Comparison of ENCODE assay signal across 21 mouse cellular contexts in genomic region chr4:137628400-137628799, GRCm38 (mm10). TPM values are rescaled to one million over a fixed set of nuclear protein-coding genes. Genes with fewer than 3 reads are reported as not detected.
A peak's percentile ranks its signal among the peaks of the same experiment; 100 is the strongest.
DNase-seq lines count a peak whose midpoint lies in the region; ATAC-seq and TF ChIP-seq lines count a peak whose summit lies in the region.
"Had no signal": no experiment of that assay in that cellular context is flagged by ENCODE, and none has a peak within 500 bp of the region (broad histone marks: within the 10 kb centered on the region; RNA-seq: fewer than 3 reads in every experiment).

No protein-coding gene starts in this region.

- H3K36me3 ChIP-seq in forebrain, embryonic 10.5 days (replicated peaks), result peaks cover 95% of the 10 kb centered on the region
- H3K36me3 ChIP-seq in forebrain, embryonic 14.5 days (ENCODE audit: control insufficient read depth, insufficient read depth, low read length), result peaks cover 91% of the 10 kb centered on the region
- H3K36me3 ChIP-seq in midbrain, embryonic 10.5 days, result peaks cover 98% of the 10 kb centered on the region
- H3K36me3 ChIP-seq in midbrain, embryonic 15.5 days (replicated peaks), result peaks cover 52% of the 10 kb centered on the region
- H3K36me3 ChIP-seq in lung, postnatal 0 days (ENCODE audit: insufficient read depth, low read length), result peaks cover 63% of the 10 kb centered on the region

- DNase-seq in forebrain, embryonic 10.5 days (ENCODE audit: extremely low spot score, low spot score), result no peak
- no peak for DNase-seq in forebrain, embryonic 14.5 days (ENCODE audit: low spot score)
- DNase-seq in midbrain, embryonic 10.5 days (ENCODE audit: low spot score), result no peak
- peak; percentile 63 for DNase-seq in brain, adult 2 months (ENCODE audit: low read depth, low spot score)
- no peak for DNase-seq in lung, postnatal 0 days (ENCODE audit: low spot score)
- no peak for DNase-seq in urinary bladder, adult 2 months (ENCODE audit: low spot score)
- DNase-seq: adrenal gland, postnatal 10 days; cerebellum, adult 2 months; cerebellum, postnatal 10 days; forebrain, postnatal 0 days; gastrocnemius, postnatal 36 days; heart, adult 11 months; heart, postnatal 36 days had no signal

- TF ChIP-seq CTCF in lung, postnatal 0 days (IDR thresholded peaks at IDR 0.05), result no peak

- H3K9me3 ChIP-seq in forebrain, embryonic 10.5 days, result no peaks in the 10 kb centered on the region
- H3K9me3 ChIP-seq in forebrain, embryonic 14.5 days (replicated peaks; ENCODE audit: control insufficient read depth, low read length), result no peaks in the 10 kb centered on the region
- no peaks in the 10 kb centered on the region for H3K9me3 ChIP-seq in midbrain, embryonic 10.5 days (replicated peaks)
- H3K9me3 ChIP-seq in midbrain, embryonic 15.5 days, result no peaks in the 10 kb centered on the region
- H3K9me3 ChIP-seq in lung, postnatal 0 days (ENCODE audit: low read length), result no peaks in the 10 kb centered on the region
- H3K9me3 ChIP-seq: forebrain, embryonic 12.5 days; heart, embryonic 13.5 days; hindbrain, embryonic 15.5 days had no signal

- no peaks in the 10 kb centered on the region for H3K27me3 ChIP-seq in forebrain, embryonic 10.5 days (ENCODE audit: poor library complexity, severe bottlenecking)
- H3K27me3 ChIP-seq in forebrain, embryonic 14.5 days (replicated peaks; ENCODE audit: control insufficient read depth, insufficient read depth, low read length), result no peaks in the 10 kb centered on the region
- H3K27me3 ChIP-seq in midbrain, embryonic 10.5 days (ENCODE audit: low read depth, poor library complexity, severe bottlenecking), result no peaks in the 10 kb centered on the region
- no peaks in the 10 kb centered on the region for H3K27me3 ChIP-seq in midbrain, embryonic 15.5 days (replicated peaks)
- H3K27me3 ChIP-seq in lung, postnatal 0 days (replicated peaks; ENCODE audit: insufficient read depth, low read length), result no peaks in the 10 kb centered on the region
- H3K27me3 ChIP-seq: CH12.LX; forebrain, embryonic 12.5 days; heart, embryonic 13.5 days; hindbrain, embryonic 15.5 days had no signal

- H3K4me2 ChIP-seq in forebrain, embryonic 14.5 days (ENCODE audit: low read length), result no peak overlapping the region
- no peak overlapping the region for H3K4me2 ChIP-seq in midbrain, embryonic 15.5 days
- no peak overlapping the region for H3K4me2 ChIP-seq in lung, postnatal 0 days (replicated peaks; ENCODE audit: low read depth, low read length)
- H3K4me2 ChIP-seq: forebrain, embryonic 12.5 days; heart, embryonic 13.5 days; hindbrain, embryonic 15.5 days had no signal

- H3K27ac ChIP-seq in forebrain, embryonic 10.5 days, result 0 out of 2 replicates have a peak overlapping the region, but pooled peaks have one; percentile 48
- H3K27ac ChIP-seq in forebrain, embryonic 14.5 days (ENCODE audit: low read depth, low read length), result no peak overlapping the region
- H3K27ac ChIP-seq in midbrain, embryonic 10.5 days (replicated peaks), result 0 out of 2 replicates have a peak overlapping the region, but pooled peaks have one; percentile 13
- no peak overlapping the region for H3K27ac ChIP-seq in midbrain, embryonic 15.5 days
- H3K27ac ChIP-seq in lung, postnatal 0 days (ENCODE audit: low read length), result no peak overlapping the region
- H3K27ac ChIP-seq: heart, embryonic 13.5 days; hindbrain, embryonic 15.5 days had no signal

- H3K4me3 ChIP-seq in forebrain, embryonic 10.5 days, result no peak overlapping the region
- H3K4me3 ChIP-seq in forebrain, embryonic 14.5 days (ENCODE audit: low read depth, low read length), result no peak overlapping the region
- no peak overlapping the region for H3K4me3 ChIP-seq in midbrain, embryonic 10.5 days
- no peak overlapping the region for H3K4me3 ChIP-seq in midbrain, embryonic 15.5 days
- H3K4me3 ChIP-seq in lung, postnatal 0 days (ENCODE audit: low read depth, low read length), result no peak overlapping the region
- H3K4me3 ChIP-seq: forebrain, embryonic 12.5 days; heart, embryonic 13.5 days; hindbrain, embryonic 15.5 days had no signal

- ATAC-seq in forebrain, embryonic 14.5 days, result no peak
- no peak for ATAC-seq in midbrain, embryonic 15.5 days (replicated peaks)
- ATAC-seq in lung, postnatal 0 days, result no peak
- ATAC-seq: forebrain, postnatal 0 days; inflammation-experienced regulatory T-cells, adult 6 months had no signal

- no peak overlapping the region for H3K9ac ChIP-seq in forebrain, embryonic 14.5 days (ENCODE audit: low read length)
- no peak overlapping the region for H3K9ac ChIP-seq in midbrain, embryonic 15.5 days
- no peak overlapping the region for H3K9ac ChIP-seq in lung, postnatal 0 days (replicated peaks; ENCODE audit: low read depth)
- H3K9ac ChIP-seq: forebrain, embryonic 12.5 days; forebrain, postnatal 0 days; heart, embryonic 13.5 days; hindbrain, embryonic 15.5 days had no signal

- TF ChIP-seq EP300 in lung, postnatal 0 days (IDR thresholded peaks at IDR 0.05), result no peak

- WGBS in forebrain, embryonic 10.5 days, result 73% methylated on average over 6 of the region's 6 CpGs
- 70% methylated on average over 6 of the region's 6 CpGs for WGBS in forebrain, embryonic 14.5 days
- WGBS in midbrain, embryonic 10.5 days, result 87% methylated on average over 6 of the region's 6 CpGs
- WGBS in midbrain, embryonic 15.5 days, result 78% methylated on average over 6 of the region's 6 CpGs
- 91% methylated on average over 6 of the region's 6 CpGs for WGBS in lung, postnatal 0 days

- peaks cover 43% of the 10 kb centered on the region for H3K4me1 ChIP-seq in forebrain, embryonic 10.5 days
- H3K4me1 ChIP-seq in forebrain, embryonic 14.5 days (ENCODE audit: control insufficient read depth, insufficient read depth, low read length), result no peaks in the 10 kb centered on the region
- peaks cover 25% of the 10 kb centered on the region for H3K4me1 ChIP-seq in midbrain, embryonic 10.5 days
- H3K4me1 ChIP-seq in midbrain, embryonic 15.5 days, result no peaks in the 10 kb centered on the region
- no peaks in the 10 kb centered on the region for H3K4me1 ChIP-seq in lung, postnatal 0 days (ENCODE audit: insufficient read depth, low read depth, low read length)
- H3K4me1 ChIP-seq: forebrain, embryonic 12.5 days; hindbrain, embryonic 15.5 days had no signal

RNA-seq across cellular contexts. Expression of gene Usp48, which starts 34.8 kb away (rescaled TPM):
- polyA plus RNA-seq in forebrain, embryonic 10.5 days (2016; fragmentation: Nextera tagmentation; extraction: Ambion mirVana), result 72.0 and 75.9 TPM in 2 replicates
- 52.4 and 68.4 TPM in 2 replicates for polyA plus RNA-seq in forebrain, embryonic 14.5 days (2014; fragmentation: Nextera tagmentation; extraction: Ambion mirVana)
- polyA plus RNA-seq in midbrain, embryonic 10.5 days (2016; fragmentation: Nextera tagmentation; extraction: Ambion mirVana), result 72.4 and 72.9 TPM in 2 replicates
- polyA plus RNA-seq in midbrain, embryonic 15.5 days (2015; fragmentation: Nextera tagmentation; extraction: Ambion mirVana), result 67.0 and 70.6 TPM in 2 replicates
- polyA plus RNA-seq in lung, postnatal 0 days (2015; fragmentation: Nextera tagmentation; extraction: Ambion mirVana), result 30.9 and 35.9 TPM in 2 replicates
- 75.9 and 80.7 TPM in 2 replicates for polyA plus RNA-seq in urinary bladder, adult 2 months (2012; rRNA removed)

RNA-seq across cellular contexts. Expression of gene Rap1gap, which starts 36.1 kb away (rescaled TPM):
- 3.8 and 4.0 TPM in 2 replicates for polyA plus RNA-seq in forebrain, embryonic 10.5 days (2016; fragmentation: Nextera tagmentation; extraction: Ambion mirVana)
- 25.5 and 32.7 TPM in 2 replicates for polyA plus RNA-seq in forebrain, embryonic 14.5 days (2014; fragmentation: Nextera tagmentation; extraction: Ambion mirVana)
- polyA plus RNA-seq in midbrain, embryonic 10.5 days (2016; fragmentation: Nextera tagmentation; extraction: Ambion mirVana), result 4.5 and 6.0 TPM in 2 replicates
- 85.7 and 88.1 TPM in 2 replicates for polyA plus RNA-seq in midbrain, embryonic 15.5 days (2015; fragmentation: Nextera tagmentation; extraction: Ambion mirVana)
- polyA plus RNA-seq in lung, postnatal 0 days (2015; fragmentation: Nextera tagmentation; extraction: Ambion mirVana), result 34.9 and 48.8 TPM in 2 replicates
- 51.1 and 66.6 TPM in 2 replicates for polyA plus RNA-seq in urinary bladder, adult 2 months (2012; rRNA removed)

RNA-seq across cellular contexts. Expression of gene Ldlrad2, which starts 54.0 kb away (rescaled TPM):
- not detected in 2 replicates for polyA plus RNA-seq in forebrain, embryonic 10.5 days (2016; fragmentation: Nextera tagmentation; extraction: Ambion mirVana)
- polyA plus RNA-seq in forebrain, embryonic 14.5 days (2014; fragmentation: Nextera tagmentation; extraction: Ambion mirVana), result not detected in 2 replicates
- not detected in 2 replicates for polyA plus RNA-seq in midbrain, embryonic 10.5 days (2016; fragmentation: Nextera tagmentation; extraction: Ambion mirVana)
- polyA plus RNA-seq in midbrain, embryonic 15.5 days (2015; fragmentation: Nextera tagmentation; extraction: Ambion mirVana), result 0.47 TPM in 1 of 2 replicates, not detected in the other
- 0.54 TPM in 1 of 2 replicates, not detected in the other for polyA plus RNA-seq in lung, postnatal 0 days (2015; fragmentation: Nextera tagmentation; extraction: Ambion mirVana)
- not detected in 2 replicates for polyA plus RNA-seq in urinary bladder, adult 2 months (2012; rRNA removed)
- polyA plus RNA-seq: cerebellum, adult 2 months; embryonic facial prominence, embryonic 11.5 days; forebrain, embryonic 12.5 days; forebrain, postnatal 0 days; heart, embryonic 13.5 days; heart, postnatal 0 days; inflammation-experienced regulatory T-cells, adult 6 months had no signal

Comparison
In these comparisons a context has a peak if more than half of its experiments do, and no peak if none do; other contexts are left out.
1. H3K27ac ChIP-seq: peak in forebrain, embryonic 10.5 days (single experiment) and midbrain, embryonic 10.5 days (single experiment); none in forebrain, embryonic 14.5 days (single experiment), midbrain, embryonic 15.5 days (single experiment) and lung, postnatal 0 days (single experiment).